Mouse (Mus musculus) ES-Bruce4 (cell line): Measurements from ENCODE around the gene Fnbp4.

Experiments
- CTCF ChIP-seq: IDR thresholded peaks from one replicate; pipeline ENCODE4 v1.8.1; 2011; ENCODE audit warnings: low read depth, low read length
- EP300 ChIP-seq: IDR thresholded peaks from 2 replicates; pipeline ENCODE4 v1.6.1; 2011; ENCODE audit warnings: low read depth, low read length; ENCODE audit not compliant: insufficient read depth
- POLR2A ChIP-seq: IDR thresholded peaks from one replicate; pipeline ENCODE4 v1.8.1; 2011; ENCODE audit warnings: low read length; ENCODE audit not compliant: insufficient read depth

- TF ChIP-seq CTCF (no peak), EP300 (no peak), POLR2A (no peak)
These were observed 63.3 kb downstream of the Fnbp4 start for GRCm38 (mm10) chr2:90808241-90809126.
